In the genomic region with DNA sequence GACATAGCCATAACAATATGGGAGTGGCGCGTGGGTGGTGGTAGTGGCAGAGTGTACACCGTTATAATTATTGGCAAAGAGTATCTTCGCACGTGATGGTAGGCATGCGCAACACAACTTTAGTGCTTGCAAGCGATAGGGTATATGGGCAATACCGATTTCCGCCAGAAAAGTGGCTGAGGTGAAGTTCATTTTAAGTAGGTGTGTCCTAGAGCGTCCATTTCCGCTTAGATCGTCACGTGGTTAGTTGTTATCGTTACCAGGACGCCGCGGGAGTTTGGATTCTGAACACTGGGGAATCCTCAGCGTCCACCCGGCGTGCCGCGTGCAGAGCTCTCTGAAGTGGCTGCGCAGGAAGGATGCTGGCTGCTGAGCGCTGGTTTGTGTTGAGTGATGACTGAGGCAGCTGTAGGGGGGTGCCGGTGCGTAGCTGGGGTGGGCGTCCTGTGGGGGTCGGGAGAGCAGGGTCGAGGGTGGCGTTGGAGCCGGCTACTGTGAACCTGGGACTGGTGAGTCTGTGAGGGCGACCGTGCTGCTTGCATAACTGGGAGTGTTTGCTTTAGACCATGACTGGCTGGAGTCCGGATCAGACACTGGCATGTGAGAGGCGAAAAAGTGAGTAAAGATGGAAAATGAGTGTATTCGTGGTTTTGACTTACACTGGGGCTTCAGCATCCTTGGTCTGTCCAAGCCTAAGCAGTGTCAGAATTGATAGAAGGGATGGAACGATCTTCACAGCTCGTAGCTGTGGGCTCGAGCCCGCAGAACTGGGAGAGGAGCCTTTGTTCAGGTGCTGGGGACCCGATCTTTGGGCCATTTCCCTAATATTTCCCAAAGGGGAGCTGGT, we compare ENCODE assay signal across 8 mouse cellular contexts. TPM values are rescaled to one million over a fixed set of nuclear protein-coding genes. Genes with fewer than 3 reads are reported as not detected.
DNase-seq lines count a peak whose midpoint lies in the region; ATAC-seq and TF ChIP-seq lines count a peak whose summit lies in the region.

A gene (plus strand): TSS at position 274 of the 847 bp plus-strand sequence.

- DNase-seq in adrenal gland, adult 8-10 months, result peak; percentile 55
- DNase-seq in embryonic facial prominence, embryonic 10.5 days (ENCODE audit: low spot score), result peak; percentile 80
- DNase-seq in heart, adult 2 months, result peak; percentile 29
- peak; percentile 28 for DNase-seq in kidney, adult 11 months
- peak; percentile 75 to 83 for DNase-seq in left cerebral cortex, postnatal 25 days (ENCODE audit: low spot score in 2 of 2)
- peak; percentile 85 to 91 for DNase-seq in right cerebral cortex, postnatal 10 days (ENCODE audit: low spot score in 2 of 2)

- H3K4me1 ChIP-seq in embryonic facial prominence, embryonic 10.5 days, result peaks cover 16% of the 10 kb centered on the region
- H3K4me1 ChIP-seq in heart, adult 2 months (ENCODE audit: control insufficient read depth, insufficient read depth, low read length), result no peaks in the 10 kb centered on the region

- no peaks in the 10 kb centered on the region for H3K79me2 ChIP-seq in heart, adult 2 months (replicated peaks; ENCODE audit: control insufficient read depth, insufficient read depth, low read length)

- H3K9me3 ChIP-seq in embryonic facial prominence, embryonic 10.5 days, result no peaks in the 10 kb centered on the region

- H3K9ac ChIP-seq in heart, adult 2 months (ENCODE audit: low read depth, low read length), result no peak within 1 kb of the TSS

- TF ChIP-seq CTCF in heart, adult 2 months (IDR thresholded peaks at IDR 0.05), result no peak

- H3K36me3 ChIP-seq in embryonic facial prominence, embryonic 10.5 days (replicated peaks), result no peaks in the 10 kb centered on the region
- H3K36me3 ChIP-seq in heart, adult 2 months (ENCODE audit: control insufficient read depth, insufficient read depth, low read length), result no peaks in the 10 kb centered on the region

- TF ChIP-seq POLR2A in heart, adult 2 months (IDR thresholded peaks at IDR 0.05; ENCODE audit: insufficient read depth, low read depth, low read length), result no peak

- WGBS in embryonic facial prominence, embryonic 10.5 days, result 16% methylated on average over 41 of the region's 41 CpGs
- 16% methylated on average over 41 of the region's 41 CpGs for WGBS in heart, adult 2 months

- no peak for TF ChIP-seq EP300 in heart, adult 2 months (IDR thresholded peaks at IDR 0.05; ENCODE audit: insufficient read depth, low read depth, low read length)

- peak within 1 kb of the TSS; percentile 24; the same call in 1 of the 2 replicates for H3K27ac ChIP-seq in embryonic facial prominence, embryonic 10.5 days (replicated peaks)
- no peak within 1 kb of the TSS for H3K27ac ChIP-seq in heart, adult 2 months

- H3K4me3 ChIP-seq in embryonic facial prominence, embryonic 10.5 days, result peak within 1 kb of the TSS; percentile 66
- H3K4me3 ChIP-seq in heart, adult 2 months, result no peak within 1 kb of the TSS

- 0 out of 2 replicates have a peak, but pooled peaks cover 4% of the 10 kb centered on the region for H3K27me3 ChIP-seq in embryonic facial prominence, embryonic 10.5 days (replicated peaks; ENCODE audit: low read depth, poor library complexity, severe bottlenecking)
- H3K27me3 ChIP-seq in heart, adult 2 months (ENCODE audit: control insufficient read depth, insufficient read depth, low read length), result peaks cover 5% of the 10 kb centered on the region

- peak; percentile 44 for ATAC-seq in megakaryocyte-erythroid progenitor cell, adult 5-6 weeks (replicated peaks; ENCODE audit: low FRiP score, low TSS enrichment, poor library complexity, severe bottlenecking)
- no peak for ATAC-seq in erythroid progenitor cell, adult 5-6 weeks (replicated peaks; ENCODE audit: low FRiP score, poor library complexity, severe bottlenecking)

- intact Hi-C loops in heart, adult 2 months (cut with DNase I), result no loop called here
- intact Hi-C loops in left cerebral cortex, postnatal 25 days (cut with DNase I), result loop anchor here (5.0 kb wide), 1 partner anchor 65 kb away; a partner anchor contains a TSS

RNA-seq across cellular contexts. Expression of the gene that starts here (rescaled TPM):
- total RNA-seq in adrenal gland, adult 8-10 months (2022), result not detected
- polyA plus RNA-seq in embryonic facial prominence, embryonic 10.5 days (2016; fragmentation: Nextera tagmentation; extraction: Ambion mirVana), result 1.1 and 1.4 TPM in 2 replicates
- not detected for total RNA-seq in heart, adult 2 months (2021)
- not detected in 2 replicates for polyA plus RNA-seq in heart, adult 2 months (2012; rRNA removed)
- under 1 TPM in 1 of 2 experiments, not detected in 1; 0.37 TPM for total RNA-seq in left cerebral cortex, postnatal 25 days (2021)
- total RNA-seq in megakaryocyte-erythroid progenitor cell, adult 5-6 weeks (2014; fragmentation: Nextera tagmentation), result not detected in 2 replicates
- not detected in 2 replicates for total RNA-seq in megakaryocyte-erythroid progenitor cell, adult 5-6 weeks (2017)
- not detected in 2 replicates for total RNA-seq in erythroid progenitor cell, adult 5-6 weeks (2015; ENCODE audit: low replicate concordance)
- total RNA-seq in erythroid progenitor cell, adult 5-6 weeks (2017; ENCODE audit: low replicate concordance), result not detected in 2 replicates

Comparison
In these comparisons a context has a peak if more than half of its experiments do, and no peak if none do; other contexts are left out.
1. Peak in DNase-seq in adrenal gland, adult 8-10 months; RNA of the gene not detected or under 1 TPM.
2. Peak in DNase-seq in heart, adult 2 months; RNA of the gene not detected or under 1 TPM.
3. Peak in DNase-seq in left cerebral cortex, postnatal 25 days; RNA of the gene not detected or under 1 TPM.
4. Peak in ATAC-seq in megakaryocyte-erythroid progenitor cell, adult 5-6 weeks; RNA of the gene not detected or under 1 TPM.
5. DNase-seq: peak in every context shown above with its lines; median percentile 88 in right cerebral cortex, postnatal 10 days; 80 in embryonic facial prominence, embryonic 10.5 days; 79 in left cerebral cortex, postnatal 25 days; 55 in adrenal gland, adult 8-10 months; 29 in heart, adult 2 months; 28 in kidney, adult 11 months.